8 mouse cellular contexts compared by ENCODE assay signal in the genomic region with DNA sequence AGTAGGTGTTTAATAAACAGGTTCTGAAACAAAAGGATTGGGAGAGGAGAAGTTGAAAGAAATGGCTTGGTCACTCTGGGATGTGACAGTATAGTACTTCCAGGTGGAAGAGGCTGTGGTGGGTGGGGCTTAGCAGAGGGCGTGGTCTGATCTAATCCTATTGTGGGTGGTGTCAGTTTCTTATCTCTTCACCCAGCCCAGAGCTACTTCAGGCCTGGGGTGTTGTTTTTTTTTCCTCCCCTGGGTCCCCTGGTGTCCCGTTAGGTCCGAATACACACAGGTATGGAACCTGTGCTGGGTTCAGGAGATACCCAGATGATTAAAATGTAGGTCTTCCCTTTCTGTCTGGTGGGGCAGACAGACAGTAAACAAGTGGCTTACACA. TPM values are rescaled to one million over a fixed set of nuclear protein-coding genes. Genes with fewer than 3 reads are reported as not detected.
DNase-seq lines count a peak whose midpoint lies in the region; ATAC-seq and TF ChIP-seq lines count a peak whose summit lies in the region.

No protein-coding gene starts in this region.

- intact Hi-C loops in left cerebral cortex, adult 2 months (cut with DNase I) = loop anchor here (5.0 kb wide), 1 partner anchor 51 kb away; no protein-coding TSS in a partner anchor

- H3K27ac ChIP-seq in embryonic facial prominence, embryonic 11.5 days (replicated peaks; ENCODE audit: low read depth, low read length) = peak overlapping the region; percentile 78
- H3K27ac ChIP-seq in heart, embryonic 15.5 days = peak overlapping the region; percentile 98
- H3K27ac ChIP-seq in stomach, postnatal 0 days (replicated peaks) = peak overlapping the region; percentile 87
- H3K27ac ChIP-seq in left cerebral cortex, adult 2 months = no peak overlapping the region

- H3K9me3 ChIP-seq in embryonic facial prominence, embryonic 11.5 days (replicated peaks; ENCODE audit: control insufficient read depth, low read length) = no peaks in the 10 kb centered on the region
- no peaks in the 10 kb centered on the region for H3K9me3 ChIP-seq in heart, embryonic 15.5 days (replicated peaks)
- no peaks in the 10 kb centered on the region for H3K9me3 ChIP-seq in megakaryocyte, embryonic 14.5 days
- H3K9me3 ChIP-seq in stomach, postnatal 0 days (ENCODE audit: control insufficient read depth, low read length) = no peaks in the 10 kb centered on the region

- peak overlapping the region; percentile 17 for H3K4me2 ChIP-seq in embryonic facial prominence, embryonic 11.5 days (ENCODE audit: low read depth, low read length)
- peak overlapping the region; percentile 89 for H3K4me2 ChIP-seq in heart, embryonic 15.5 days
- no peak overlapping the region; the same call in none of the 2 replicates for H3K4me2 ChIP-seq in stomach, postnatal 0 days (replicated peaks; ENCODE audit: low read depth)

- H3K9ac ChIP-seq in embryonic facial prominence, embryonic 11.5 days (replicated peaks; ENCODE audit: low read length) = no peak overlapping the region; the same call in 1 of the 2 replicates
- H3K9ac ChIP-seq in heart, embryonic 15.5 days = no peak overlapping the region
- no peak overlapping the region for H3K9ac ChIP-seq in stomach, postnatal 0 days (ENCODE audit: low read length)

- 18% methylated on average over 3 of the region's 3 CpGs for WGBS in embryonic facial prominence, embryonic 11.5 days
- 23% methylated on average over 3 of the region's 3 CpGs for WGBS in heart, embryonic 15.5 days
- 31% methylated on average over 3 of the region's 3 CpGs for WGBS in stomach, postnatal 0 days

- no peak for TF ChIP-seq EP300 in stomach, postnatal 0 days (optimal IDR thresholded peaks at IDR 0.05)

- no peaks in the 10 kb centered on the region for H3K36me3 ChIP-seq in embryonic facial prominence, embryonic 11.5 days (replicated peaks; ENCODE audit: control insufficient read depth, insufficient read depth, low read depth, low read length)
- H3K36me3 ChIP-seq in heart, embryonic 15.5 days = no peaks in the 10 kb centered on the region
- peaks cover 6% of the 10 kb centered on the region for H3K36me3 ChIP-seq in megakaryocyte, embryonic 14.5 days (replicated peaks; ENCODE audit: low read length)
- no peaks in the 10 kb centered on the region for H3K36me3 ChIP-seq in stomach, postnatal 0 days (ENCODE audit: control insufficient read depth, insufficient read depth, low read length)

- ATAC-seq in embryonic facial prominence, embryonic 11.5 days (replicated peaks; ENCODE audit: insufficient number of reproducible peaks, low FRiP score, low TSS enrichment, low read depth) = no peak
- no peak for ATAC-seq in heart, embryonic 15.5 days (replicated peaks; ENCODE audit: insufficient number of reproducible peaks, insufficient read depth, low FRiP score, low read depth)
- no peak for ATAC-seq in stomach, postnatal 0 days (ENCODE audit: low FRiP score, low TSS enrichment)

- peaks cover 19% of the 10 kb centered on the region for H3K4me1 ChIP-seq in embryonic facial prominence, embryonic 11.5 days (ENCODE audit: control insufficient read depth, insufficient read depth, low read length)
- peaks cover 40% of the 10 kb centered on the region for H3K4me1 ChIP-seq in heart, embryonic 15.5 days (replicated peaks)
- peaks cover 53% of the 10 kb centered on the region for H3K4me1 ChIP-seq in megakaryocyte, embryonic 14.5 days
- peaks cover 12% of the 10 kb centered on the region for H3K4me1 ChIP-seq in stomach, postnatal 0 days (replicated peaks; ENCODE audit: control insufficient read depth, insufficient read depth)

- DNase-seq in adrenal gland, adult 2 months = peak; percentile 49
- no peak for DNase-seq in adrenal gland, postnatal 4 days (ENCODE audit: low spot score in 2 of 2)
- peak; percentile 14 for DNase-seq in embryonic facial prominence, embryonic 11.5 days (ENCODE audit: low spot score)
- peak; percentile 74 to 79 for DNase-seq in kidney, postnatal 25 days
- peak; percentile 63 for DNase-seq in stomach, postnatal 0 days (ENCODE audit: low spot score)
- no peak for DNase-seq in left cerebral cortex, adult 2 months (ENCODE audit: extremely low spot score in 1 of 2, low spot score in 2 of 2)

- no peak overlapping the region for H3K4me3 ChIP-seq in embryonic facial prominence, embryonic 11.5 days (ENCODE audit: low read depth, low read length)
- peak overlapping the region; percentile 97 for H3K4me3 ChIP-seq in heart, embryonic 15.5 days
- H3K4me3 ChIP-seq in megakaryocyte, embryonic 14.5 days (replicated peaks) = peak overlapping the region; percentile 95
- H3K4me3 ChIP-seq in stomach, postnatal 0 days (ENCODE audit: low read depth, low read length) = no peak overlapping the region
- no peak overlapping the region for H3K4me3 ChIP-seq in left cerebral cortex, adult 2 months

- no peaks in the 10 kb centered on the region for H3K27me3 ChIP-seq in embryonic facial prominence, embryonic 11.5 days (ENCODE audit: control insufficient read depth, insufficient read depth, low read length)
- no peaks in the 10 kb centered on the region for H3K27me3 ChIP-seq in heart, embryonic 15.5 days
- no peaks in the 10 kb centered on the region for H3K27me3 ChIP-seq in megakaryocyte, embryonic 14.5 days (replicated peaks)
- H3K27me3 ChIP-seq in stomach, postnatal 0 days (ENCODE audit: control insufficient read depth, insufficient read depth, low read length) = no peaks in the 10 kb centered on the region

- no peak for TF ChIP-seq CTCF in stomach, postnatal 0 days (IDR thresholded peaks at IDR 0.05; ENCODE audit: low read depth)
- TF ChIP-seq CTCF in left cerebral cortex, adult 2 months (IDR thresholded peaks at IDR 0.05) = no peak

RNA-seq across cellular contexts. Expression of a gene that starts 2.1 kb away (rescaled TPM):
- total RNA-seq in adrenal gland, adult 2 months (2021) = 10 to 100 TPM; 73.9 to 88.5 TPM
- 54.3 and 85.0 TPM in 2 replicates for polyA plus RNA-seq in adrenal gland, adult 2 months (2012; rRNA removed)
- 100 to 1,000 TPM in 1 of 2 experiments, 10 to 100 TPM in 1; 95.2 to 103 TPM for total RNA-seq in adrenal gland, postnatal 4 days (2021)
- 129 and 138 TPM in 2 replicates for polyA plus RNA-seq in embryonic facial prominence, embryonic 11.5 days (2014; fragmentation: Nextera tagmentation; extraction: Ambion mirVana)
- 53.3 and 69.1 TPM in 2 replicates for polyA plus RNA-seq in heart, embryonic 15.5 days (2015; fragmentation: Nextera tagmentation; extraction: Ambion mirVana)
- polyA plus RNA-seq in megakaryocyte, embryonic 14.5 days (2012; ENCODE audit: insufficient read depth, low replicate concordance) = 179 and 200 TPM in 2 replicates
- 39.3 and 50.0 TPM in 2 replicates for polyA plus RNA-seq in stomach, postnatal 0 days (2015; fragmentation: Nextera tagmentation; extraction: Ambion mirVana)
- total RNA-seq in left cerebral cortex, adult 2 months (2021) = 100 to 1,000 TPM; 181 to 187 TPM

Comparison
In these comparisons a context has a peak if more than half of its experiments do, and no peak if none do; other contexts are left out.
1. DNase-seq: peak in adrenal gland, adult 2 months (single experiment), embryonic facial prominence, embryonic 11.5 days (single experiment), kidney, postnatal 25 days (2 of 2) and stomach, postnatal 0 days (single experiment); none in adrenal gland, postnatal 4 days (0 of 2) and left cerebral cortex, adult 2 months (0 of 2).
2. H3K4me3 ChIP-seq: peak in heart, embryonic 15.5 days (single experiment) and megakaryocyte, embryonic 14.5 days (single experiment); none in embryonic facial prominence, embryonic 11.5 days (single experiment), stomach, postnatal 0 days (single experiment) and left cerebral cortex, adult 2 months (single experiment).